Mouse (Mus musculus) adrenal gland, adult 8-10 months (tissue): ENCODE measurements around the gene Sik2. TPM values are rescaled to one million over a fixed set of nuclear protein-coding genes. Genes with fewer than 3 reads are reported as not detected.
A peak's percentile ranks its signal among the peaks of the same experiment; 100 is the strongest.

Experiments used
- DNase-seq: peaks from one replicate; pipeline ENCODE4 v3.0.0; 2022
- total RNA-seq, 4 experiments: library from RNA; stranded (reverse); gene quantifications; 2 replicates each; pipeline ENCODE4 v1.2.4; 2022

Gene Sik2
- total RNA-seq, 4 experiments from 2014 or later = 58.6 to 85.4 (median 73.7) TPM

DNA sequence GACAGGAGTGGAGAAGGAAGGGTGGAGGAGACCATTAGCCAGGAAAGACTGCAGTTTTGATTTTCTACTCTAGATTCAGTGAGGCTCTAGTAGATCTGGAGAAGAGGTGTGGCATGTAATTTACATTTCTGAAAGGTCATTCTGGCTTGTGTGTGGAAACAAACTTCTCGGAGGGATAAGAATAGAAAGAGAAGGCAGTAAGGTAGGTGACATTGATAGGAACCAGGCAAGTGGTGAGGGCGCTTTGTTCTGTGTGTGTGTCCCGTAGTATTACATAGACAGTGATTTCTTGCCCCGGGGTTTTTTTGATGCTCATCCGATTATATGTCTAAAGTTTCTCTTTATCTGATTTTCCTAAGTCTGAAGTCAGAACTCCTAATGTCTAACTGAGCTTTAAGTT is 144.0 kb downstream of the Sik2 start:
- DNase-seq = no peak

DNA sequence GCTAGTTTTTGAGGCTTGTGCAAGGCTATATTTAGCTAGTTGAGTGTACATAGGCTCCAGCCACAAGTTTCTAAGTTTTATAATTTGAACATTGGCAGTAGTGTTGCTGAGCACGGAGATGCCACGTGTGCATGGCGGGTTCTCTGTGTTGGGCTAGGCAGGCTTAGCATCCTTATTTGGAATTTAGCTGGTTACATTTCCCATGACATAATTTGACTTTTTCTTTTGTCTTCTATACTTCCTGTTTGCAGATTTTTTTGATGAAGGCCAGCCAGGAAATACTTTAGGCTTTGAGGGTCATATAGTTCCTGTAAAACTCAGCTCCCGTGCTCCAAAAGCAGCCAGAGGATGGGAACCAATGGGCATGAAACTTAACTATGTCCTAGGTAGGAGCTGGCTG is 145.0 kb downstream of the Sik2 start:
- no peak for DNase-seq

DNA sequence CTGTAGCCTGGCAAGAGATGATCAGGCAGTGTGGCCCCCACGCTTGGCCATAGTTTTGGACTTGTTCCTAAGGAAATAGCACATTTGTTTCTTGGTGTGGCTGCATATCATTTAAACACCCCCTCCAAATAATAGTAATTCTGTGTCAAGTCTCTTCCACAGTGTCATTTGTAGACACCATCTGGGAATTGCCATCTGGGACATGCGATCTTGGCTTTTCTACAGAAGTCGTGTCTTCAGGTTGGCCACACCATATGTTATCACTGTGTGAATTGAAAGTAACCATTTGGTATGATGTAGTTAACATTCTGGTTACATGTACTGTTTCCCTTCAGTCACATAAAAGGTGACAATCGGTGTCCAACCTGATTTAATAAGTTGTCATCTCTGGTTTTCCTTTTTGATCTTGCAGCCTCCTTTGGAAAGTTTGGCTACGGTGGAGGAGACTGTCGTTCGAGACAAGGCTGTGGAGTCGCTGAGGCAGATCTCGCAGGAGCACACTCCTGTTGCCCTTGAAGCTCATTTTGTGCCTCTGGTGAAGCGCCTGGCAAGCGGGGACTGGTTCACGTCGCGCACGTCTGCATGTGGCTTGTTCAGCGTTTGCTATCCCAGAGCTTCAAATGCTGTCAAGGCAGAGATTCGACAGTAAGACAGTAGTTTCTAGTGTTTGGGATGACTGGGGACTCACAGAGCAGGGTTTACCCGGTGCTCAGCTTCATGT is 147.6 kb downstream of the Sik2 start:
- DNase-seq = no peak

DNA sequence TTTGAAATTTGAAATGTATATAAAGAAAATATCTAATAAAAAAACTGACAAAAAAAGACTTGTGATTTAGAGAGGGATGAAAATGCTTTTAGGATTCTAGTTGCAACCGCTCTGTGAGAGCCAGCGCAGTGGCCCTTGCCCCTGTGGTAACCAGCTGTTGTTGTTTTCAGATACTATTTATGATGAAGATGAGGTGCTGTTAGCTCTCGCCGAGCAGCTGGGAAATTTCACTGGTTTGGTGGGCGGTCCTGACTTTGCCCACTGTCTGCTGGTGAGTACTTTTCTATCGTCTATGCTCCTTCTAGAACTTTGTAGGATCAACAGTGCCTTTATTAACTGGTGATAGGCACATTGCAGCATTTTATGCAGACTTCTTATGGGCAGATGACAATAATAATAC is 150.2 kb downstream of the Sik2 start:
- no peak for DNase-seq

DNA sequence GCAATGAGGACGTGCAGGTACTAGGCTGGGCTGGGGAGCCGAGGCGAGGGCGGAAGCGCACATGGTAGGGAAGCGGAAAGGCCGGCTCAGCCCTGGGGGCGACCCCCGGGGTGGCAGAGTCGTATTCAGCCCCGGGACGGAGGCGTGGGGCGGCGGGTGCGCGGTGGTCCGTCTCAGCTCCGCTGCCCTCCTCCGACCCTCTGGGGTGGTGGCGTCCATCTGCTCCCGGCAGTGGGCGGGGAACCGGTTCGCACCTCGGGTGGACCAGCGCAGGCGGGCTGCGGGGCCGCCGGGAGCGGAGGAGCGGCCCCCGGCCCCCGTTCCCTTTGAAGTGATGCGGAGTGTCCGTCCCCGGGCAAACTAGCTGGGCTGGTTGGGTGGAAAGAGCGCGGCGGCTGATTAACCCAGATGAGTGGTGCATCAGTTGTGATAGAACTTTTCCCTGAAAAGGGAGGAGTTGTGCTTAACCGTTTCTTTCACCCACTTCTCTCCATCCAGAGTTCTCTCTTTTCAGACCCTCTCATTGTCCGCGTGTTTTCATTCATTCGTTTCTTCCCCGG is 151.7 kb downstream of the Sik2 start:
- DNase-seq = no peak

DNA sequence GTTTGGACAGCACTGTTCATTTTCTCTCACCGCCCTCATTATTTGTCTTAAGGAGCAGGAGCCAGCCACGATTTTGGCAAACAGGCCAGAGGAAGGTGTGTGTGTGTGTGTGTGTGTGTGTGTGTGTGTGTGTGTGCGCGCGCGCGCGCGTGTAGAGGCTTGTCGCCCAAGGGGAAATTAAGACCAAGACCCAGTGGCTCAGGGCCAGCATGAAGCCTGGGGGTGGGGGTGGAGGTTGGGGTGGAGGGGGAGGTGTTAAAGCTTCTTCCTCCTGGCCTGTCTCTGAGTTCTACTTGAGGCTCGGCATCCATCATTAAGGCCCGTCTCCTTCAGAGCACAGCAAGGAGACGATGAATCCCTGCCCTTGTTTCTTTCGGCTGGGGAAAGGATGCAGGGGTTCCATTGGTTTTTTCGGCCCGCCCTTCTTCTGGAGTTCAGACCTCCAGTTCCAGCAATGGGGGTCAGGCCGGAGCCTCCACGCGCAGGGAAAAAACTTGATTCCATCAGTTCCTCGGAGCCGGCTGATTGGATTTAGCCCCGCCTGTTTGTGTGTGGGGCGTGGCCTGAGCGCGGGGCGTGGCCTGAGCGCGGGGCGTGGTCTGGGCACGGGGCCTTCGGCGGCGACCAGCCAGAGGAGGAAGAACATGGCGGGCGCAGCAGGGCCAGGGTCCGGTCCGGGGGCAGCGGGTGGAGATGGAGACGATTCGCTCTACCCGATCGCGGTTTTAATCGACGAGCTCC is 152.4 kb downstream of the Sik2 start:
- DNase-seq = peak; percentile 91

DNA sequence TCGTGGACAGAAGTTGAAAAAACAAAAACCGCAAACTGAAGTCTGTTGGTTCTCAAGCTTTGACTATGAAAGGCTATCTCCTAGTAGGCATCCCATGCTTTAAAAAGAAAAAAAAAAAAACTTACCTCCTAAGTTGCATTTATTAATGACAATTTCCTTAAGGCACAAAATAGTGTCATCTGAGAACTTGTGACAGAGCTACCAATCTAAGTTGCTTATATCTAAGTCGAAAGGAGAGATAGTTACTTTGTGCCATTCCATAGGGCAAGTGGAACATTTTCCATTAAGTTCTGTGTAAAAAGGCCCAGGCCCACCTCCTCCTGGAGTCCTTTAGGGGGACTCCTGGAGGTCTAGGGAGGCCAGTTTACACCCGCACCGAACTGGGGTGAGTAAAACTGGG is 153.1 kb downstream of the Sik2 start:
- no peak for DNase-seq

DNA sequence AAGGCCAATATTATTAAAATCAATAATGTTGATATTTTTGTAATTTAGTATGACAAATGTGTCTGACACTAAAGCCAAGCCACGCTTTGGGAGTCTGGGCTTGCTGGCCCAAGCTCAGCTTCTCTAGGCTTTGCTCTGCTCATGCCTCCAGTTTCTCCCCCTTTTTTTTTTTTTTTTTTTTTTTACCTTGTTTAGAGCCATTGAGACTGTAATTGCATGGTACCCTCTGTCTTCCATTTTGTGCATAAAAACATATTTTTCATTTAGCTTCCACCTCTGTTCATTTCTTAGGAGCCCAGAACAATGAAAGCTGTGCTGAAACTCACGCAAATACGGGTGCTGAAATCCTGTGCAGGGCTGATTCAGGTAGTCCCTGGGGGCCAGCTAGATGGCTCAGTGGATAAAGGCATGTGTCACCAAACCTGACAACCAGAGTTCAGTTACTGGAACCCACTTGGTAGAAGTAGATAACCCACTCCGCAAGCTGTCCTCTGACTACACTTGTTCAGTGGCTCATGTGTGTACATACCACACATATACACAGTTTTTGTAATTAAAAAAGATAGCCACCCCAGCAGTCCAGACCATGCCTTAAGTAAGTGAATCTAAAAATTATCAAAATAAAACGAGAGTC is 153.6 kb downstream of the Sik2 start:
- DNase-seq = no peak

DNA sequence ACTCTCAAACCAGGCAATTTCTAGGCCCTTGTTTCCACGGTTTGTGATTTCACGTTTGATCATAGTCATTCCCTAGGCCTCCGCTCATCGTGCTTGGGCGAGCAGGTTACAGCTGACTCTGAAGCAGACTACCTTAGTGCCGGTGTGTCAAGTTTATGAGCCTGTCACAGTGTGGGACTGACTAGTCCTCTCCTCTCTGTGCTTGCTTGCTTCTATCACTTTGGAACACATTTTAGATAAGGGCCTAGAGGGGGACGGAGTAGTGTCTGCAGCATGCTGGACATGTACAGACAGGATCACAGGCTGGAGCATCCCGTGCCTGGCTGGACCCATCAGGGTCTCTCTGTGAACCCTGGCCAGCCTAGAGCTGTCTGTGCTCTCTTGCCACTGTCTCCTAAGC is 154.5 kb downstream of the Sik2 start:
- no peak for DNase-seq

DNA sequence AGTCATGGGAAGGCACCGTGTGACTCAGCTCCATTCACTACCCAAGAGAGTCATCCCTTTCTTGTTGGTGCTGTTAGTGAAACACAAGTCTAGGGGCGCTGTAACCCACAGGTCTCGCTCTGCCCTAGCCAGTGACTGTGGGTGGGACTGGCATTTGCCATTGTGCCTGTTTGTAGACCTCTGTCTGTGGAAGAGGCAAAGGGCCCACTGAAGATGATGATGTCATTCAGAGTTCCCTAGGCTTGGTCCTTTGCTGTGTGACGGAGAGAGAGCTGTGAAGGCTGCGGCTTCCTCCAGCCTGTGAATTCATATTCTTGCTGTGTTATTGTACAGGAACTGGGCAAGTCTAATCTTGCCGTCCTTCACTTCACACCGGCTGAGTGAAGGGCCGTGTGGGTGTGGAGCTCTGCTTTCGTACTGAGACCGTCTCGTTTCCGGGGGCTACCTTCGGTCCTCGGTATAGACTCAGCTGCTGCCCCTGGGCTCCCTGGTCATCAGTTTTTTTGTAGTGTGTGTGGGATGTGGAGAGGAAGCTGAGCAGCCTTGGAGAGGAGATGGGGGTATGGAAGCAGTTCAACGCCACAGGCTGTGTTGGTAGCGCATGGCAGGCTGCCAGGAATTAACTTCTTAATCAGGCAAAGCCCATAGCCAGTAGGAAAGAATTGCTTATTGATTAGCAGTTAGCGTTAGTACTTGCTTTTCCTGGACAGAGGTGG is 156.1 kb downstream of the Sik2 start:
- DNase-seq = no peak

DNA sequence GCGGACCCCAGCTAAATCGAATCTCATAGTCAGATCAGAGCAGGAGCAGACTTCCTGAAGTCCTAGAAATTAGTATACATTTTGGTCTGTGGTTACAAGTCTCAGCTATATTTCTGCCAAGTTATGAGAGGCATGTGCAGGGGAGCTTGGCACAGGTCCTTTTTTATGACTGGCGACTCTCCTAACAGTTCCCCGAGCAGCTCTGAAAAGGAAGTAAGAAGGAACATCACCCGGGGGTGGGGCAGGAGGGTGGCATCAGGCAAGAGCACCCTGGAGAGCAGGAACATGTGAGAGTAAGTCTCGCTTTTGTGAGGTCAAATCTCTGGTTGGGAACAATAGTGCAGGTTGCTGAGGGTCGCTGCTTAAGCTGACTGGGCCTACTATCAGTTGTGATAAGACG is 158.2 kb downstream of the Sik2 start:
- no peak for DNase-seq

DNA sequence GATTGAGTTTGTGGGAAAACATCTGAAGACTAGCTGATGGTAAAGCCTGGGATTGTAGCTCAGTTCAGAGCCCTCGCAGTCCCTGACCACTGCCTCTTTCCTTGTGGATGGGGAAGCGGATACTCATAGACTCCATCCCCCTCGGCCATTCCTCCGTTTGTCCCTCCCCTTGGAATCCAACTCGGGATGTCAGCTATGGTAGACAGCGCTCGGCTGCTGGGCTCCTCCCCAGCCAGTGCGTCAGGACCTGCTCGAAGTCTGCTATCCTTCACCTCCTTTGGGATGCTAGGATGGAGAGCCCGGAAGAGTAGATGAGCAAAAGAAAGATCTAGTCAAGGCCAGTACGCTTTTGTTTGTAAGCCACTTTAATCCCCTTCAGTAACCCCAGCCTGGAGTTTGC is 158.6 kb downstream of the Sik2 start:
- no peak for DNase-seq

DNA sequence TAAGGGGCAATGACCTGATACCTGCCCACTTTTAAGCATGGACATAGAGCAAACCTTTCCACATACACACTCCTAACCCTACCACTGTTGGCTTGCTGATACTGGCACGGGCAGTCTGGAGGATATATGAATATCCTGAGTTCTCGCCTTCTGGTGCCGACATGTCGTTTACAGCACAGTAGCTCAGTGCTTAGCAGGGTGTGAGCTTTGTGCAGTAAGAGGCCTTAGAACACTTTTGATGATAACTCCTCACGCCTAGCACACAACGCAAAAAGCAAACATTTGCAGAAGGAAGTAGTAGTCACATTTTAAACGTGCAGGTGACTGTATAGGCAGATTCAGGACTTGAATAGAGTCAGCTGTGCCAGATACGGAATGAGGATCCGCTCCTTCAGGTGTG is 159.1 kb downstream of the Sik2 start:
- DNase-seq = no peak

DNA sequence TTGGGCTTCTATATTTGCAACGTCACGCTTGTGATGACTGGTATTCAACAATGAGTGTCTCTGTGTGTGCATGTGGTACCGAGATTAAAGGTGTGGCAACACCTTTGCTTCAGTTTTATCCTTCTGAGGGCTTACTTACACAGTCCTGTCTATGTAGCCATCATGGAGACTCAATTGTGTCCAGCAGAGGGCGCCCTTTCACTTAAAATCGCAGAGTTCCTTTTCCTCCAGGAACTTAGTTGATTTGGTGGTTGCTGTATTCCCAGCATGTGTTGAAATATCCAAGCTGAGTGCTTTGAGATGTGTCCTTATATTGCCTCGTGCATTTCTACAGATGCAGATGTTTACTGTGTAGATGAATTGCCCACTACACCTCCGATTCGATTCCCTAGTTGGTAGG is 159.6 kb downstream of the Sik2 start:
- DNase-seq = peak; percentile 77

DNA sequence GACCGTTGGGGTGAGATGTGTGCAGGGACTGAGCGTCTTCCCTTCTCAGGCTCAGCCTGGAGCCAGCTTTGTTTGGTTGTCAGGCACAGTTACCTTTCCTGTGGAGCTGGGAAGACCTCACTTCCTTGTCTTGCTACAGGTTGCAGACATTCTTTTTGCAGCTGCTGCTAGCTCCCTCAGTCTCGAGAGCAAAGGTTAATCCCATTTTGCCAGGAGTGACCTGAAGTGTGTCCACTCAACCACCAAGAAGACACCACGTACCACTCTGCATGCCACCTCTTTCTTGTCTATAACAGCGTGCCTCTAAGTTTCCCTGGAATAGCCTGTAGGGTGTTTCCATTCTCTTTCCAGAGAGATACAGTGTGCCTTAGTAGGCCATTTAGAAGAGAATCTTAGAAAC is 160.1 kb downstream of the Sik2 start:
- no peak for DNase-seq

DNA sequence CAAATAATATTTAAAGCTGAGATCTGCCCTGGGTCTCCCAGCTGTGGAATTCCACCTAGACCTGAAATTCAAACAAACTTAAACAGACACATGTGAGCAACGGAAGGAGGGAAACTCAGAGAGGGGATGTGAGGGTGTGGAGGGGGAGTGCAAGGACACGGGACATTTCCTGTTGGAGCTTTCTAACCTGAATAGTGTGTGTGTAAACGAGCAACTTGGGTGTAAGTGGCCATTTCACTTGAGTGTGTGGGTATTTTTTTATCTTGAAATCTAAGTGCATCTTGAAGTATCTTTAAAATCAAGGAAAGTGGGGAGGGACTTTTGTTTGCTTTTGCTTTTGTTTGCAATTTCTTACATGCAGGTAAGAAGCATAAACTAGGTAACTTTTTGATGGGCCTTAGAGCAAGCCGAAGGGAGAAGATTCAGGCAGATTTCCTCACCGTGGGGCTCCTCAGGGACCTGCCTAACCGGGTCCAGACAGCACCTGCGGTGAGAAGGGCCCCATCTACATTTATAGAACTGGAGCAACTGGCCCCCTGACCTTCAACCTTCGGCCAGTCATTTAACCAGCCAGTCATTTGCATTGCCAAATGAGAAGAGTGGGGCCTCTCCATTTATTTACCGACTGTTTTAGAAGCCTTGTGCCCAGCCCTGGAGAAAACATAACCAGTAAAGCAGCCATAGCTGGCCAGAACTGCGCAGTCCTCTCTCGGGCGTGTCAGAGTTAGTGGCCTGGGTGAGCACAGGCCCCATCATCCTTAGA is 161.1 kb downstream of the Sik2 start:
- DNase-seq = no peak

DNA sequence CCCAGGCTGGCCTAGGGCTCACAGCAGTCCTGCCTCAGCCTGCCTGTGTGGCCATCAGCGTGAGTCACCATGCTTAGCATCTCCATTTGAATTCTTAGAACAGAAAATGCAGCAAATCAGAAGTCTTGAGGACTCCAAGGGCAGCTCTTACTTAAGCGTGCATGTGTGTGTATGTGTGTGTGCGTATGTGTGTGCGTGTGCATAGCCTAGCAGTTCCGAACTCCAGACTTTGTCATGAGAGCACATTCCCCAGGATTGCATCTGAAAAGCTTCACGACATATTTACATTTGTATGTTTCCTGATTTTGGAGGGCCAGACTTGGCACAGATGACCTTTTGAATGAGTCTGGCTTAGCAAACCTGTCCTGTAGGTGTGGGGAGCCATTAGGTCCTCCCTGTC is 161.7 kb downstream of the Sik2 start:
- DNase-seq = no peak

DNA sequence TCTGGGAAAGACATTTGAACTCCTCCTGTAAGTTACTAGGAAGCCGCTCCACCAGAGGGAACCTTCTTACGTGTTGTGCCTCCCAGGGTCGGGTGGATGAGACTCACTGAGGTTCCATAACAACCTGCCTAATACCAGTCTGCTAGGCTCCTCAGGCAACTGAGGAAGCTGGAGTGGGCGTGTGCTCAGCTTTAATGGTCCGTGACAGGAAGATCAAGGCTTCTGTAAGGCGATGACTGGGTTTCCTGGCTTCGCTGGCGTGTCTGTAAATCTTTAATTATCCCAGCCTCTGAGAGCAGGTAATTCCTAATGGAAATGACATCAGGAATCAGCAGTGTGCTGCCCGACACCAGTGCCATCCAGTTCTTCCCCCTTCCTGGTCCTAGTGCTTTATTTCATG is 163.3 kb downstream of the Sik2 start:
- no peak for DNase-seq

DNA sequence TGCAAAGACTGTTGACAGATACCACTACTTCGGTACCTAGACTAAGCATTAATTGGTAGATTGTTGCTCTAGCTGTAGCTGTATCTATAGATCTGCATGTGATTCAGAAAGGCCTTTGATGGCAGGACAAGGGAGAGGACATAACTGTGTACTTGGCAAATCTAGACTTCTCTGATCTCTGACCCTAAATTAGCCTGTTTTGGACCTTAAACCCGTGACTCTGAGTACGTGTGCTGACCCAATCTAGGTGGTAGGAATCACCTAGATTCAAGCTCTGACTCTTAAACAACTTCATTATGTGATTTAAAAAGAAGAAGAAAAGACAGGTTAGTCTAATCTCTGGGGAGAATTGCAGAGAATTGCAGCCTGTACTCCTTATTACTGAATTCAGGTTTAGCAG is 163.8 kb downstream of the Sik2 start, which contains the start of gene Ppp2r1b:
Gene Ppp2r1b, plus strand, starts transcription at position 221 of the 400 bp plus-strand sequence.
- no peak for DNase-seq
